Mouse (Mus musculus) lung, postnatal 0 days (tissue): ENCODE results near the gene Fzd5. TPM values are rescaled to one million over a fixed set of nuclear protein-coding genes. Genes with fewer than 3 reads are reported as not detected.

Source experiments
- ATAC-seq: fragments of 200-750 bp; cut with Nextera tagmentation; 2 replicates; pipeline ENCODE4 v1.8.0; 2017; ENCODE audit warnings: moderate library complexity
- DNase-seq: peaks from one replicate; pipeline ENCODE4 v3.0.0-alpha.2; 2016; ENCODE audit warnings: low spot score
- H3K27ac ChIP-seq: fragments of 300-500 bp; sonication (generic); 2 replicates; pipeline ENCODE4 v1.5.1; 2014; ENCODE audit warnings: antibody characterized with exemption, mild to moderate bottlenecking, low read length, mixed read lengths
- H3K27me3 ChIP-seq: fragments of 300-500 bp; sonication (generic); replicated peaks from 2 replicates; pipeline ENCODE4 v1.6.1; 2014; ENCODE audit warnings: low read length, mixed read lengths; ENCODE audit not compliant: insufficient read depth
- H3K36me3 ChIP-seq: fragments of 300-500 bp; sonication (generic); 2 replicates; pipeline ENCODE4 v1.6.1; 2014; ENCODE audit warnings: low read length, mixed read lengths; ENCODE audit not compliant: insufficient read depth
- H3K4me1 ChIP-seq: fragments of 300-500 bp; sonication (generic); 2 replicates; pipeline ENCODE4 v1.6.1; 2014; ENCODE audit warnings: antibody characterized with exemption, low read depth, low read length, mixed read lengths; ENCODE audit not compliant: insufficient read depth
- H3K4me2 ChIP-seq: fragments of 300-500 bp; sonication (generic); replicated peaks from 2 replicates; pipeline ENCODE4 v1.6.1; 2014; ENCODE audit warnings: low read depth, mild to moderate bottlenecking, low read length, moderate library complexity, mixed read lengths
- H3K4me3 ChIP-seq: fragments of 300-500 bp; sonication (generic); 2 replicates; pipeline ENCODE4 v1.5.1; 2014; ENCODE audit warnings: low read depth, low read length
- H3K9ac ChIP-seq: fragments of 300-500 bp; sonication (generic); replicated peaks from 2 replicates; pipeline ENCODE4 v1.6.1; 2014; ENCODE audit warnings: low read depth, mild to moderate bottlenecking
- H3K9me3 ChIP-seq: fragments of 300-500 bp; sonication (generic); 2 replicates; pipeline ENCODE4 v1.6.1; 2016; ENCODE audit warnings: low read length, mixed read lengths
- CTCF ChIP-seq: IDR thresholded peaks from 2 replicates; pipeline ENCODE4 v1.5.1; 2016; ENCODE audit warnings: antibody characterized with exemption, mild to moderate bottlenecking
- EP300 ChIP-seq: IDR thresholded peaks from 2 replicates; pipeline ENCODE4 v1.6.1; 2016; ENCODE audit warnings: antibody characterized with exemption, mild to moderate bottlenecking, control low read depth
- WGBS: fragments of 180-500 bp; shearing (Covaris S2); extraction: QIAGEN DNeasy Blood & Tissue Kit; methylation state at CpG from one replicate; pipeline ENCODE4 v1.1.7; 2014; 5-methylcytosine and 5-hydroxymethylcytosine counted together
- polyA plus RNA-seq: library from polyadenylated mRNA; unstranded; fragments of >200 nt; fragmentation: Nextera tagmentation; extraction: Ambion mirVana; gene quantifications from 2 replicates; pipeline ENCODE4 v1.2.1, GENCODE M21; 2015

Fzd5 gene
- polyA plus RNA-seq, 1 experiment from 2014 or later: 3.1 TPM

GRCm38 (mm10) chr1:64691121-64691551 is 46.4 kb downstream of the Fzd5 start:
- DNase-seq (peak; percentile 37), ATAC-seq (peak; percentile 15)

GRCm38 (mm10) chr1:64690213-64691013 is 47.1 kb downstream of the Fzd5 start, which contains the start of gene Ccnyl1:
TSS of gene Ccnyl1 (plus strand) at chr1:64690455.
- peak; percentile 98 for ATAC-seq
- peak within 1 kb of the TSS; percentile 64 for H3K9ac ChIP-seq

More at GRCm38 (mm10) chr1:64691121-64691551, 46.4 kb downstream of the Fzd5 start:
- peak overlapping the region; percentile 79 for H3K27ac ChIP-seq
- peak overlapping the region; percentile 82 for H3K4me2 ChIP-seq
- H3K4me1 ChIP-seq: peaks cover 9% of the 10 kb centered on the region; the same call in 1 of the 2 replicates
- peak overlapping the region; percentile 64 for H3K9ac ChIP-seq
- H3K4me3 ChIP-seq: peak overlapping the region; percentile 81
- H3K9me3 ChIP-seq: no peaks in the 10 kb centered on the region
- no peaks in the 10 kb centered on the region for H3K27me3 ChIP-seq
- TF ChIP-seq CTCF: no peak
- no peak for TF ChIP-seq EP300
- H3K36me3 ChIP-seq: no peaks in the 10 kb centered on the region
- WGBS: 0% methylated on average over 20 of the region's 55 CpGs

DNA sequence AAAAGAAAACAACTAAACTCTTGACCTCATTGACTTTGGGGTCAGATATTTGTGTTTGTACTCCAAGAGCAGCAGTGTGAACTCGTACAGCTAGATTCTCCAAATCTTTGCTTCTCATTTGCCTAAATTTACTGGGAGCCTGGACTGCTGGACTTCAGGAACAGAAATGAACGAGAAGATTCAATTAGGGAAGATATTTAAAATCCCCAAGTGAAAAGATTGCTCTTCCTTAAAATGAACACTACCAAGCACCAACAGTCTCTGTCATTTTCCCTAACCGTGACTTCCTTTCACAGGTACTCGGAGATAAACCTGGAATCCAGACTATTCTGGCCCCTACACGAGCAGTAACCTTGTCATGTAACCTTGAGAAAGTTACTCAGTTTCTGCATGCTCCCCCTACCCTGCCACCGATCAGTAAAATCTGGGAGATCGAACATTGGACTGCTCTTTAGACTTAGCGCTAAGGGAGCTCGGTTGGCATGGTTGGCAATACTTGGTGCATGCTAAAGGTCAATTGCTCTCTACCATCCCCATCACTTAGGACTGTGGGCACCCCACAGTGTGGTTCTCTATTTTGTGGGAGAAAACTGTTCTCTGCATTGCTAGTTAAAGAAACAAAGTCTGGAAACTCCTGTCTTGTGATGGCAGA is 47.9 kb downstream of the Fzd5 start:
- H3K9me3 ChIP-seq: no peaks in the 10 kb centered on the region
- TF ChIP-seq EP300 (no peak), CTCF (no peak)
- ATAC-seq (no peak), DNase-seq (no peak)
- H3K27ac ChIP-seq: no peak overlapping the region
- H3K4me1 ChIP-seq: peaks cover 9% of the 10 kb centered on the region; the same call in 1 of the 2 replicates
- 16% methylated on average over 9 of the region's 9 CpGs for WGBS
- no peaks in the 10 kb centered on the region for H3K27me3 ChIP-seq
- no peaks in the 10 kb centered on the region for H3K36me3 ChIP-seq
- H3K4me2 ChIP-seq: peak overlapping the region; percentile 63
- H3K4me3 ChIP-seq: peak overlapping the region; percentile 81; the same call in 1 of the 2 replicates
- H3K9ac ChIP-seq: no peak overlapping the region

More at GRCm38 (mm10) chr1:64690213-64691013, 47.1 kb downstream of the Fzd5 start, which contains the start of gene Ccnyl1:
- Histone ChIP-seq H3K36me3 (no peaks in the 10 kb centered on the region), H3K4me3 (peak within 1 kb of the TSS; percentile 81), H3K27ac (peak within 1 kb of the TSS; percentile 79), H3K9me3 (no peaks in the 10 kb centered on the region), H3K4me2 (peak within 1 kb of the TSS; percentile 82), H3K27me3 (no peaks in the 10 kb centered on the region), H3K4me1 (peaks cover 9% of the 10 kb centered on the region; the same call in 1 of the 2 replicates)
- peak; percentile 99 for DNase-seq
- TF ChIP-seq CTCF (no peak), EP300 (no peak)
- WGBS: 0% methylated on average over 49 of the region's 71 CpGs

DNA sequence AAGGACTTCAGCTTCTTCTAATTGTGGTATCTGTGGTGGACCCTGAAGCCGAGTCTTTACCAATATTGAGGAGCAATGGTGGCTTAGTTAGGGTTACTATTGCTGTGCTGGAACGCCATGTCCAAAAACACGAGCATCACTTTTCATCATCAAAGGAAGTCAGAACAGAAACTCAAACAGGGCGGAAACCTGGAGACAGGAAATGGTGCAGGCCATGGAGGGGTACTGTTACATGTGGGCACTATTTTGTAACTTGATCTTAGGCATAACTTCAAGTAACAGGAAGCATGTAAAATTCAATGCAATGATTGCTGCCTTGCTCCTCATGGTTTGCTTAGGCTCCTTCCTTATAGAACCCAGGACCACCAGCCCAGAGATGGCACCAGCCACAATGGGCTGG is 49.5 kb downstream of the Fzd5 start:
- Histone ChIP-seq H3K36me3 (no peaks in the 10 kb centered on the region), H3K9ac (no peak overlapping the region), H3K27ac (no peak overlapping the region), H3K9me3 (no peaks in the 10 kb centered on the region), H3K27me3 (no peaks in the 10 kb centered on the region), H3K4me3 (no peak overlapping the region), H3K4me1 (peaks cover 9% of the 10 kb centered on the region; the same call in 1 of the 2 replicates), H3K4me2 (no peak overlapping the region)
- no peak for TF ChIP-seq EP300
- no peak for TF ChIP-seq CTCF
- 69% methylated on average over 4 of the region's 4 CpGs for WGBS
- no peak for DNase-seq
- no peak for ATAC-seq

GRCm38 (mm10) chr1:64684440-64684839 is 53.1 kb downstream of the Fzd5 start:
- Histone ChIP-seq H3K4me3 (no peak overlapping the region), H3K4me2 (no peak overlapping the region), H3K36me3 (no peaks in the 10 kb centered on the region), H3K27ac (no peak overlapping the region), H3K9ac (no peak overlapping the region), H3K27me3 (no peaks in the 10 kb centered on the region), H3K9me3 (no peaks in the 10 kb centered on the region), H3K4me1 (no peaks in the 10 kb centered on the region)
- ATAC-seq: no peak
- TF ChIP-seq CTCF (no peak), EP300 (no peak)
- WGBS: 92% methylated on average over 2 of the region's 2 CpGs
- DNase-seq: no peak

GRCm38 (mm10) chr1:64683039-64683438 is 54.5 kb downstream of the Fzd5 start:
- ATAC-seq (no peak), DNase-seq (no peak)
- Histone ChIP-seq H3K36me3 (no peaks in the 10 kb centered on the region), H3K4me3 (no peak overlapping the region), H3K27me3 (no peaks in the 10 kb centered on the region), H3K4me2 (no peak overlapping the region), H3K27ac (no peak overlapping the region), H3K9me3 (no peaks in the 10 kb centered on the region), H3K9ac (no peak overlapping the region), H3K4me1 (no peaks in the 10 kb centered on the region)
- no peak for TF ChIP-seq CTCF
- no peak for TF ChIP-seq EP300
- 94% methylated on average over 3 of the region's 3 CpGs for WGBS
